Mouse (Mus musculus): ENCODE measurements at regions not wholly inside any gene's neighbourhood (a gene's known extent, or its start where the extent isn't known, plus 50 kb on each side); places are given as distances from the start of the nearest gene placed in this dataset.

- DNase-seq (ENCODE audit: low spot score in 2 of 2), result no peak
Measured at GRCm38 (mm10) chr2:8115891-8116290, 606.5 kb upstream of the Celf2 start.

GRCm38 (mm10) chr2:8112361-8113073 lies 603.2 kb upstream of the Celf2 start:
- no peak for DNase-seq (ENCODE audit: low spot score in 2 of 2)

GRCm38 (mm10) chr2:8094157-8094556 lies 584.8 kb upstream of the Celf2 start:
- no peak for DNase-seq (ENCODE audit: low spot score in 2 of 2)

GRCm38 (mm10) chr2:8067901-8068300 lies 558.5 kb upstream of the Celf2 start:
- no peak for DNase-seq (ENCODE audit: low spot score in 2 of 2)

GRCm38 (mm10) chr2:8061687-8062086 lies 552.3 kb upstream of the Celf2 start:
- no peak for DNase-seq (ENCODE audit: low spot score in 2 of 2)

GRCm38 (mm10) chr2:8029212-8029611 lies 519.8 kb upstream of the Celf2 start:
- DNase-seq (ENCODE audit: low spot score in 2 of 2), result no peak

GRCm38 (mm10) chr2:8027571-8027970 lies 518.2 kb upstream of the Celf2 start:
- DNase-seq (ENCODE audit: low spot score in 2 of 2), result no peak

GRCm38 (mm10) chr2:8026648-8027047 lies 517.3 kb upstream of the Celf2 start:
- DNase-seq (ENCODE audit: low spot score in 2 of 2), result no peak

- DNase-seq (ENCODE audit: low spot score in 2 of 2), result no peak
Measured at GRCm38 (mm10) chr2:8022651-8023050, 513.3 kb upstream of the Celf2 start.

GRCm38 (mm10) chr2:8022043-8022442 lies 512.7 kb upstream of the Celf2 start:
- DNase-seq (ENCODE audit: low spot score in 2 of 2), result no peak

GRCm38 (mm10) chr2:8012826-8013225 lies 503.5 kb upstream of the Celf2 start:
- DNase-seq (ENCODE audit: low spot score in 2 of 2), result peak; percentile 26 to 52

GRCm38 (mm10) chr2:7999444-7999843 lies 490.1 kb upstream of the Celf2 start:
- no peak for DNase-seq (ENCODE audit: low spot score in 2 of 2)

- no peak for DNase-seq (ENCODE audit: low spot score in 2 of 2)
Measured at GRCm38 (mm10) chr2:7974471-7974870, 465.1 kb upstream of the Celf2 start.

- DNase-seq (ENCODE audit: low spot score in 2 of 2), result no peak
Measured at GRCm38 (mm10) chr2:7963456-7963855, 454.1 kb upstream of the Celf2 start.

- no peak for DNase-seq (ENCODE audit: low spot score in 2 of 2)
Measured at GRCm38 (mm10) chr2:7954210-7954609, 444.8 kb upstream of the Celf2 start.

GRCm38 (mm10) chr2:7952846-7953245 lies 443.5 kb upstream of the Celf2 start:
- DNase-seq (ENCODE audit: low spot score in 2 of 2), result no peak

- DNase-seq (ENCODE audit: low spot score in 2 of 2), result no peak
Measured at GRCm38 (mm10) chr2:7944946-7945345, 435.6 kb upstream of the Celf2 start.

GRCm38 (mm10) chr2:7933617-7934016 lies 424.3 kb upstream of the Celf2 start:
- no peak for DNase-seq (ENCODE audit: low spot score in 2 of 2)

GRCm38 (mm10) chr2:7906271-7906670 lies 396.9 kb upstream of the Celf2 start:
- DNase-seq (ENCODE audit: low spot score in 2 of 2), result no peak

- no peak for DNase-seq (ENCODE audit: low spot score in 2 of 2)
Measured at GRCm38 (mm10) chr2:7893787-7894186, 384.4 kb upstream of the Celf2 start.

All from frontal cortex, postnatal 25 days (tissue).